19 mouse cellular contexts compared by ENCODE assay signal in genomic region chr11:61122769-61123288, GRCm38 (mm10).
"Had no signal": no experiment of that assay in that cellular context is flagged by ENCODE, and none has a peak within 500 bp of the region (broad histone marks: within the 10 kb centered on the region; RNA-seq: fewer than 3 reads in every experiment).

No protein-coding gene starts in this region.

- H3K9me3 ChIP-seq: limb, embryonic 12.5 days; midbrain, embryonic 15.5 days; neural tube, embryonic 13.5 days; stomach, embryonic 15.5 days had no signal

- H3K27ac ChIP-seq: kidney, postnatal 0 days; limb, embryonic 12.5 days; liver, embryonic 14.5 days; macrophage; midbrain, embryonic 15.5 days; neural tube, embryonic 13.5 days; stomach, embryonic 15.5 days had no signal

- ATAC-seq: intestine, postnatal 0 days; midbrain, embryonic 15.5 days had no signal

- H3K4me3 ChIP-seq: limb, embryonic 12.5 days; megakaryocyte, embryonic 14.5 days; midbrain, embryonic 15.5 days; neural tube, embryonic 13.5 days; stomach, embryonic 15.5 days had no signal

- H3K27me3 ChIP-seq: limb, embryonic 12.5 days; midbrain, embryonic 15.5 days; neural tube, embryonic 13.5 days; stomach, embryonic 15.5 days had no signal

- H3K4me2 ChIP-seq: limb, embryonic 12.5 days; lung, embryonic 14.5 days; midbrain, embryonic 11.5 days; midbrain, embryonic 15.5 days; neural tube, embryonic 13.5 days; stomach, embryonic 15.5 days had no signal

- H3K36me3 ChIP-seq: limb, embryonic 12.5 days; midbrain, embryonic 15.5 days; neural tube, embryonic 13.5 days; stomach, embryonic 15.5 days had no signal

- H3K9ac ChIP-seq: limb, embryonic 12.5 days; liver, embryonic 14.5 days; lung, embryonic 14.5 days; midbrain, embryonic 15.5 days; neural tube, embryonic 13.5 days; stomach, embryonic 15.5 days had no signal

- H3K4me1 ChIP-seq: limb, embryonic 12.5 days; megakaryocyte, embryonic 14.5 days; midbrain, embryonic 15.5 days; neural tube, embryonic 13.5 days; stomach, embryonic 15.5 days had no signal

- DNase-seq: kidney, adult 9 months; kidney, postnatal 36 days; layer of hippocampus, adult 9-11 months; layer of hippocampus, postnatal 36 days; lung, embryonic 14.5 days; lung, postnatal 10 days; right cerebral cortex, adult 18-20 months; right cerebral cortex, postnatal 25 days; thymus, postnatal 36 days had no signal
